Mouse (Mus musculus): Measurements from ENCODE around the gene Tuba1a.

- TF ChIP-seq POU5F1 (IDR thresholded peaks at IDR 0.05; ENCODE audit: borderline replicate concordance, low read length): no peak
- TF ChIP-seq CTCF (conservative IDR thresholded peaks at IDR 0.05; ENCODE audit: low read length): peak; percentile 71
- TF ChIP-seq NANOG (IDR thresholded peaks at IDR 0.05; ENCODE audit: borderline replicate concordance, low read length): no peak
These were observed 48.8 kb downstream of the Tuba1a start for GRCm38 (mm10) chr15:98904692-98905091.
